Mouse (Mus musculus) liver, embryonic 13.5 days (tissue): ENCODE results near the gene Ctnna3. TPM values are rescaled to one million over a fixed set of nuclear protein-coding genes. Genes with fewer than 3 reads are reported as not detected.

Experiments used
- ATAC-seq: fragments of 200-750 bp; cut with Nextera tagmentation; 2 replicates; pipeline ENCODE4 v1.8.0; 2017; ENCODE audit warnings: low read depth, mild to moderate bottlenecking, moderate number of reproducible peaks, moderate library complexity
- DNase-seq: peaks from one replicate; pipeline ENCODE4 v3.0.0; 2022
- H3K27ac ChIP-seq: fragments of 300-500 bp; sonication (generic); 2 replicates; pipeline ENCODE4 v1.5.1; 2015; ENCODE audit warnings: moderate library complexity, mild to moderate bottlenecking, inconsistent platforms
- H3K27me3 ChIP-seq: fragments of 300-500 bp; sonication (generic); 2 replicates; pipeline ENCODE4 v1.6.1; 2015; ENCODE audit warnings: mild to moderate bottlenecking, inconsistent platforms
- H3K36me3 ChIP-seq: fragments of 300-500 bp; sonication (generic); 2 replicates; pipeline ENCODE4 v1.6.1; 2015; ENCODE audit warnings: mild to moderate bottlenecking, inconsistent platforms
- H3K4me1 ChIP-seq: fragments of 300-500 bp; sonication (generic); replicated peaks from 2 replicates; pipeline ENCODE4 v1.6.1; 2015; ENCODE audit warnings: inconsistent platforms
- H3K4me2 ChIP-seq: fragments of 300-500 bp; sonication (generic); 2 replicates; pipeline ENCODE4 v1.6.1; 2015; ENCODE audit warnings: inconsistent platforms, mild to moderate bottlenecking, moderate library complexity
- H3K4me3 ChIP-seq: fragments of 300-500 bp; sonication (generic); replicated peaks from 2 replicates; pipeline ENCODE4 v1.5.1; 2015; ENCODE audit warnings: mild to moderate bottlenecking, inconsistent platforms
- H3K9ac ChIP-seq: fragments of 300-500 bp; sonication (generic); 2 replicates; pipeline ENCODE4 v1.6.1; 2015; ENCODE audit warnings: mild to moderate bottlenecking, inconsistent platforms
- H3K9me3 ChIP-seq: fragments of 300-500 bp; sonication (generic); replicated peaks from 2 replicates; pipeline ENCODE4 v1.6.1; 2016; ENCODE audit warnings: inconsistent platforms
- WGBS: fragments of 180-500 bp; shearing (Covaris S2); methylation state at CpG from one replicate; pipeline ENCODE4 v1.1.7; 2015; ENCODE audit not compliant: insufficient replicate concordance; 5-methylcytosine and 5-hydroxymethylcytosine counted together
- polyA plus RNA-seq: library from polyadenylated mRNA; unstranded; fragments of >200 nt; fragmentation: Nextera tagmentation; extraction: Ambion mirVana; gene quantifications from 2 replicates; pipeline ENCODE4 v1.2.1, GENCODE M21; 2015

Ctnna3 gene
- polyA plus RNA-seq, 1 experiment from 2014 or later = 0.05 TPM

GRCm38 (mm10) chr10:63851946-63852345, 422.0 kb downstream of the Ctnna3 start:
- Histone ChIP-seq H3K9me3 (peaks cover 18% of the 10 kb centered on the region), H3K9ac (no peak overlapping the region), H3K4me1 (no peaks in the 10 kb centered on the region), H3K4me3 (no peak overlapping the region), H3K27ac (no peak overlapping the region), H3K27me3 (no peaks in the 10 kb centered on the region), H3K36me3 (no peaks in the 10 kb centered on the region), H3K4me2 (no peak overlapping the region)
- DNase-seq (no peak), ATAC-seq (no peak)
- 52% methylated on average over 4 of the region's 4 CpGs for WGBS

GRCm38 (mm10) chr10:63869123-63869522, 439.2 kb downstream of the Ctnna3 start:
- Histone ChIP-seq H3K9ac (no peak overlapping the region), H3K4me1 (no peaks in the 10 kb centered on the region), H3K27me3 (no peaks in the 10 kb centered on the region), H3K36me3 (no peaks in the 10 kb centered on the region), H3K4me3 (no peak overlapping the region), H3K27ac (no peak overlapping the region), H3K4me2 (no peak overlapping the region), H3K9me3 (no peaks in the 10 kb centered on the region)
- WGBS = 73% methylated on average over 7 of the region's 7 CpGs
- no peak for DNase-seq
- no peak for ATAC-seq

DNA sequence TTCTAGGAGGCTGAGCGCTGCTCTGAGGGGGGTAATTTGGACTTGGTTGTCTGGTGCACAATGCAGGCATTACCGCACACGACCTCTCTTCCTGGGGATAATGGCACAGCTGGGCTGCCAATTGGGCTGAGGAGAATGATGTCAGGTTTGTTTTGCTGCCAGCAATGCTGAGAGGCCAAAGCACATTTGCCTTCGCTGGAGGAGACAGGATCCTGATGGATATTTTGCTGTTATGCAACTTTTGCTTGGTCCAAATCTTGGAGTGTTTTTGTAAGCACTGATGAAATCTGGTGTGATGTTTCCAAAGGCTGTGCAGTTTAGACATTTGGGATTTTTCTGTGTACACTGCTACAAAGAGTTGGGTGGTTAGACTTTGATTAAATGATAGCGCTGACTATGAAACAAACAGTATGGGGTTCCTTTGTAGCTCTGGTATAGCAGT, 450.6 kb downstream of the Ctnna3 start:
- H3K36me3 ChIP-seq = no peaks in the 10 kb centered on the region
- ATAC-seq (no peak), DNase-seq (no peak)
- H3K27ac ChIP-seq = no peak overlapping the region
- H3K4me2 ChIP-seq = no peak overlapping the region
- H3K27me3 ChIP-seq = no peaks in the 10 kb centered on the region
- H3K4me1 ChIP-seq = no peaks in the 10 kb centered on the region
- no peak overlapping the region for H3K4me3 ChIP-seq
- no peaks in the 10 kb centered on the region for H3K9me3 ChIP-seq
- H3K9ac ChIP-seq = no peak overlapping the region
- WGBS = 65% methylated on average over 5 of the region's 5 CpGs

- 66% methylated on average over 23 of the region's 23 CpGs for WGBS
- no peak for DNase-seq
- Histone ChIP-seq H3K4me2 (no peak overlapping the region), H3K4me1 (no peaks in the 10 kb centered on the region), H3K9me3 (no peaks in the 10 kb centered on the region), H3K9ac (no peak overlapping the region), H3K4me3 (no peak overlapping the region), H3K36me3 (no peaks in the 10 kb centered on the region), H3K27me3 (no peaks in the 10 kb centered on the region), H3K27ac (no peak overlapping the region)
- ATAC-seq = no peak
Observed at GRCm38 (mm10) chr10:63886449-63887088, 456.7 kb downstream of the Ctnna3 start.

DNA sequence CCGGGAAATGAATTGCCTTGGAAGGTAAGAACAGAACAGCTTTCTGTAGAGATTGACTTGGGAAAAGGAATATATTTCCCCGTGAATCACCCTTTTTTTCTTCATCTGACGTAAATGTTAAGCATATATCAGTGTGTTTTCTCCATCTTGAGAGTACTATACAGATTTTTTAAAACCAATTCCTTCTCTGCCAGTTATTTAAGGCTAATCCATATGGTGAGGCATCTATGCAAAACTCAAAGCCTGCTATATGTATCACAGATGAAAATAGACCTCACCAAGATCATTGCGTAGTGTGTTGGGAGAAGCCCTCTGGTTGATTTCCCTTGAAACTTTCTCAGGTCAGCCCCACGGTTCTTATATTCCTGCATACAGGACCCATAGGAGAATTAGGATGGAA, 464.7 kb downstream of the Ctnna3 start:
- WGBS = 60% methylated on average over 5 of the region's 5 CpGs
- no peaks in the 10 kb centered on the region for H3K27me3 ChIP-seq
- no peaks in the 10 kb centered on the region for H3K4me1 ChIP-seq

DNA sequence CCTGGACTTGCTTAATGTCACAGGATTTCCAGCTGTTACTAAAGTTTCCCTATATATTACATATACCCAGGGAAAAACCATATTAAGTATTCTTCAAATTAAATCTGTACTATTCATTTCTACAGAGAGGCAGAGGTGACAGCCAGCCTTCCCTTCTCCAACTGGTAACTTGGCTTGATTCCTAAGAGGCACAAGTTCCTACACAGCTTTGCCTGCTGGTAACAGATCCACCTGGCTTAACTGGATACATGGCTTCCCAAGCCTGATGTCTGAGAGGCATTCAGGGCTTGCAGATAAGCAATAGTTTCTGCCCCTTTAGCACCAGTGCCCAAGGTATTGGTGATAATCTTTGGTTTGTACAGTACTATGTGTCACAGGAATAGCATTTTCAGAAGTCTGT, 470.0 kb downstream of the Ctnna3 start:
- Histone ChIP-seq H3K36me3 (no peaks in the 10 kb centered on the region), H3K4me3 (no peak overlapping the region), H3K4me2 (no peak overlapping the region), H3K9ac (no peak overlapping the region), H3K4me1 (no peaks in the 10 kb centered on the region), H3K27ac (no peak overlapping the region), H3K9me3 (no peaks in the 10 kb centered on the region), H3K27me3 (no peaks in the 10 kb centered on the region)
- DNase-seq (no peak), ATAC-seq (no peak)

More for the DNA sequence above, 464.7 kb downstream of the Ctnna3 start:
- DNase-seq (no peak), ATAC-seq (no peak)
- Histone ChIP-seq H3K4me2 (no peak overlapping the region), H3K9ac (no peak overlapping the region), H3K27ac (no peak overlapping the region), H3K4me3 (no peak overlapping the region), H3K9me3 (no peaks in the 10 kb centered on the region), H3K36me3 (no peaks in the 10 kb centered on the region)

GRCm38 (mm10) chr10:63908878-63909277, 479.0 kb downstream of the Ctnna3 start:
- H3K36me3 ChIP-seq = no peaks in the 10 kb centered on the region
- no peak overlapping the region for H3K4me3 ChIP-seq
- no peak overlapping the region for H3K9ac ChIP-seq
- no peaks in the 10 kb centered on the region for H3K9me3 ChIP-seq
- no peak for ATAC-seq
- no peak overlapping the region for H3K4me2 ChIP-seq
- H3K4me1 ChIP-seq = no peaks in the 10 kb centered on the region
- H3K27ac ChIP-seq = no peak overlapping the region
- no peak for DNase-seq
- H3K27me3 ChIP-seq = no peaks in the 10 kb centered on the region

DNA sequence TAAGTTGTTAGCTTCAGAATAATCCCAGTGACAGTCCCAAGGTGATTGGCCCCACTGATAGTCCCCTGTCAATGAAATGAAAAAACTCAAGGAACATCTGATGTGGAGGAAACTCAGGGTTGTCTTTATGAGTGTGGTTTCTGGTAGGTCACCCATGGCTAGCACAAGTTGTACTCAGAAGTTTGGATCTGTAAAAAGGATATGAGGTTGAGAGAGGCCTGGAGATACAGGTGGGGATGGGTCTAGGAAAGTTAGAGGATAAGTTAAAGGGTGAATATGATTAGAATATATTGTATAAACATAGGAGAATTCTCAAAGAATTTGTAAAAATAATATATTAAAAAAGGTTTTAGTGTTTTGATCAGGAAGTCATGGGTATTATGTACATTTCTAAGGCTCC, 497.4 kb downstream of the Ctnna3 start, which contains the start of gene Gm10118:
Gene Gm10118 (minus strand): TSS at position 101 of the 400 bp plus-strand sequence.
- Histone ChIP-seq H3K4me2 (no peak within 1 kb of the TSS), H3K27me3 (no peaks in the 10 kb centered on the region), H3K9me3 (0 out of 2 replicates have a peak, but pooled peaks cover 2% of the 10 kb centered on the region), H3K27ac (no peak within 1 kb of the TSS), H3K4me1 (no peaks in the 10 kb centered on the region), H3K4me3 (no peak within 1 kb of the TSS), H3K9ac (no peak within 1 kb of the TSS), H3K36me3 (no peaks in the 10 kb centered on the region)
- ATAC-seq (no peak), DNase-seq (no peak)

DNA sequence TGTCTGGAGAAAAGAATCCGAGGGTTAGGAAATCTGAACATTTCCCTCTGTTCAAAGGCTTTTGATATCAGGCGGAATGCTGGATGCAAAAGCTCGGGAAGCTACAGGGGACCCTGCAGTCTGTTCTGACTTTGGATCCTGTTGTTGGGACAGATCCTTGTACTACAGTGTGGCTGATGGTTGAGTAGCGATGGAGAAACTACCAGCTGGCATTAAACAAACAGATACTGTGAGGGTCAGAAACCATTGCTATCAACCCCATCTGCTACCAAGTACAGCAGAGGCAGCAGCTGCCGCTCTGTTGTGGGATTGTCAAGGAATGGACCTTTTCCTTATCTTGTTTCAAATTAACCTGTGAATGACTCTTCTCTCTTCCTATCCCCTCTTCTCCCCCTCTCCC, 504.0 kb downstream of the Ctnna3 start:
- 56% methylated on average over 5 of the region's 5 CpGs for WGBS
- no peak overlapping the region for H3K4me2 ChIP-seq
- ATAC-seq (no peak), DNase-seq (no peak)
- H3K36me3 ChIP-seq = no peaks in the 10 kb centered on the region
- H3K9me3 ChIP-seq = 0 out of 2 replicates have a peak, but pooled peaks cover 2% of the 10 kb centered on the region
- no peak overlapping the region for H3K4me3 ChIP-seq
- no peaks in the 10 kb centered on the region for H3K4me1 ChIP-seq
- H3K27ac ChIP-seq = no peak overlapping the region
- no peaks in the 10 kb centered on the region for H3K27me3 ChIP-seq
- H3K9ac ChIP-seq = no peak overlapping the region

GRCm38 (mm10) chr10:63945534-63945933, 515.6 kb downstream of the Ctnna3 start:
- H3K4me1 ChIP-seq = no peaks in the 10 kb centered on the region
- H3K36me3 ChIP-seq = no peaks in the 10 kb centered on the region
- no peak overlapping the region for H3K9ac ChIP-seq
- H3K27me3 ChIP-seq = no peaks in the 10 kb centered on the region
- no peak overlapping the region for H3K4me3 ChIP-seq
- WGBS = 53% methylated on average over 3 of the region's 3 CpGs
- no peak for DNase-seq
- H3K27ac ChIP-seq = no peak overlapping the region
- no peaks in the 10 kb centered on the region; the same call in 1 of the 2 replicates for H3K9me3 ChIP-seq
- no peak for ATAC-seq
- H3K4me2 ChIP-seq = no peak overlapping the region

GRCm38 (mm10) chr10:63947266-63947665, 517.4 kb downstream of the Ctnna3 start:
- H3K27me3 ChIP-seq = no peaks in the 10 kb centered on the region
- H3K4me3 ChIP-seq = no peak overlapping the region
- no peaks in the 10 kb centered on the region for H3K4me1 ChIP-seq
- WGBS = 48% methylated on average over 4 of the region's 4 CpGs
- no peak for ATAC-seq
- H3K4me2 ChIP-seq = no peak overlapping the region
- no peaks in the 10 kb centered on the region for H3K9me3 ChIP-seq
- no peak overlapping the region for H3K27ac ChIP-seq
- H3K36me3 ChIP-seq = no peaks in the 10 kb centered on the region
- no peak overlapping the region for H3K9ac ChIP-seq
- DNase-seq = no peak

GRCm38 (mm10) chr10:63950867-63951266, 521.0 kb downstream of the Ctnna3 start:
- no peak overlapping the region for H3K9ac ChIP-seq
- no peak overlapping the region for H3K27ac ChIP-seq
- WGBS = 60% methylated on average over 8 of the region's 8 CpGs
- no peak overlapping the region for H3K4me2 ChIP-seq
- ATAC-seq (no peak), DNase-seq (no peak)
- H3K27me3 ChIP-seq = no peaks in the 10 kb centered on the region
- H3K9me3 ChIP-seq = no peaks in the 10 kb centered on the region
- H3K4me1 ChIP-seq = no peaks in the 10 kb centered on the region
- H3K4me3 ChIP-seq = no peak overlapping the region
- no peaks in the 10 kb centered on the region for H3K36me3 ChIP-seq
